Mouse (Mus musculus) kidney, adult 11 months (tissue): Measurements from ENCODE around the gene Muc5b.

Experiments used
- DNase-seq: peaks from one replicate; pipeline ENCODE4 v3.0.0; 2022

Muc5b gene

GRCm38 (mm10) chr7:141908591-141908990, 69.7 kb downstream of the Muc5b start:
- no peak for DNase-seq

GRCm38 (mm10) chr7:141911305-141911704, 72.4 kb downstream of the Muc5b start:
- no peak for DNase-seq

GRCm38 (mm10) chr7:141918407-141918806, 79.5 kb downstream of the Muc5b start, which contains the start of gene Tollip:
Gene Tollip (minus strand): TSS chr7:141918507.
- no peak for DNase-seq
